Mouse (Mus musculus) heart, embryonic 16.5 days (tissue): Measurements from ENCODE around the gene Vamp8. TPM values are rescaled to one million over a fixed set of nuclear protein-coding genes. Genes with fewer than 3 reads are reported as not detected.

Source experiments
- ATAC-seq: fragments of 200-750 bp; cut with Nextera tagmentation; replicated peaks from 2 replicates; pipeline ENCODE4 v1.8.0; 2017; ENCODE audit warnings: moderate number of reproducible peaks; ENCODE audit not compliant: insufficient read depth, low FRiP score; ENCODE audit errors: extremely low read depth
- H3K27ac ChIP-seq: fragments of 300-500 bp; sonication (generic); 2 replicates; pipeline ENCODE4 v1.5.1; 2014; ENCODE audit warnings: mild to moderate bottlenecking, low read length, control low read depth, moderate library complexity
- H3K27me3 ChIP-seq: fragments of 300-500 bp; sonication (generic); 2 replicates; pipeline ENCODE4 v1.6.1; 2014; ENCODE audit warnings: low read length, mixed read lengths; ENCODE audit not compliant: control insufficient read depth, insufficient read depth
- H3K36me3 ChIP-seq: fragments of 300-500 bp; sonication (generic); 2 replicates; pipeline ENCODE4 v1.6.1; 2014; ENCODE audit not compliant: control insufficient read depth, insufficient read depth
- H3K4me1 ChIP-seq: fragments of 300-500 bp; sonication (generic); 2 replicates; pipeline ENCODE4 v1.6.1; 2014; ENCODE audit warnings: low read length, mixed read lengths; ENCODE audit not compliant: control insufficient read depth, insufficient read depth
- H3K4me2 ChIP-seq: fragments of 300-500 bp; sonication (generic); 2 replicates; pipeline ENCODE4 v1.6.1; 2014; ENCODE audit warnings: low read depth, mild to moderate bottlenecking, control low read depth, low read length
- H3K4me3 ChIP-seq: fragments of 300-500 bp; sonication (generic); 2 replicates; pipeline ENCODE4 v1.5.1; 2014; ENCODE audit warnings: mild to moderate bottlenecking, control low read depth, low read length
- H3K9ac ChIP-seq: fragments of 300-500 bp; sonication (generic); 2 replicates; pipeline ENCODE4 v1.6.1; 2014; ENCODE audit warnings: low read length, control low read depth
- H3K9me3 ChIP-seq: fragments of 300-500 bp; sonication (generic); replicated peaks from 2 replicates; pipeline ENCODE4 v1.6.1; 2016; ENCODE audit warnings: low read length; ENCODE audit not compliant: control insufficient read depth
- WGBS: fragments of 180-500 bp; shearing (Covaris S2); extraction: QIAGEN DNeasy Blood & Tissue Kit; methylation state at CpG from one replicate; pipeline ENCODE4 v1.1.7; 2014; 5-methylcytosine and 5-hydroxymethylcytosine counted together
- polyA plus RNA-seq: library from polyadenylated mRNA; unstranded; fragments of >200 nt; fragmentation: Nextera tagmentation; extraction: Ambion mirVana; gene quantifications from 2 replicates; pipeline ENCODE4 v1.2.1, GENCODE M21; 2015

Gene Vamp8
- polyA plus RNA-seq, result 134 and 139 TPM in 2 replicates

DNA sequence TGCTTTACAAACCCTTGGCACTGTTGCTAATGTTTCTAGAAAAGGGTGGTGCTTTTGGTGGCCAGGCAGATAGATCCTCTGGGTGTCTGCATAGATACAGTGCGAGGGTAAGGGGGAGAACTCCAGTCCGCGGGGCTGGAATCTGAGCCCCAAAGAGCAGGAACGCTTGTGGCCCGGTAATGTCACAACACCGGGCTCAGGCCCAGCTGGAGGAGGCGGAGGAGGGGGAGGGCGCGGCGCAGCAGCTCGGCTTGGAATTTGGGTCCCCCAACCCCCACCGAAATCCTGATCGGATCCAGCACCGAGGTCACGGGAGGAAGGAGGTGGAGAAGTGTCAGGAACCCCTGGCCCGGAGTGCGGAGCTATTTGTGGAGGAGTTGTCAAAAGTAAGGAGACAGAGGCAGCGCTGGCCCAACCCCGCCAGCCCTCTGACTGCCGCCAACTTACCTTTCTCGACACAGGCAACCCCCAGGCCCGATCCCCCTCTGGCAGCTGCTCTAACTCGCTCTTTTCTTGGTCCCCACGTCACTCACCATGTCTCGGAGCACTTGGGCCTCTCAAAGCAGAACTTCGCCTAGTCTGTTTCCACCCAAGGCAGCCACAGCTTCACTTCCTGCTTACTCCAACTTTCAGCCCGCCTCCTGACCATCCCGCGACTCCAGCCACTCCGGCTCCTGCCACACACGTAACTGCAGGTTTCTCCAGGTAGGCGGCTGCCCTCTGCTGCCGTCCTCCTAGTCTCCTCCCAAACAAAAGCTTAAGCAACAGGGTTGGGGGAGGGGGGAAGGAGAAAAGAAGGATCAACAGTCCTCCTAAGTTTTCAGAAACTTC lies at the start of gene Vamp8:
Gene Vamp8, minus strand, starts transcription at position 763 of the 831 bp plus-strand sequence.
- peak within 1 kb of the TSS; percentile 98 for H3K27ac ChIP-seq
- peak within 1 kb of the TSS; percentile 78 for H3K4me2 ChIP-seq
- no peaks in the 10 kb centered on the region for H3K27me3 ChIP-seq
- H3K4me1 ChIP-seq, result peaks cover 20% of the 10 kb centered on the region
- peak within 1 kb of the TSS; percentile 70 for H3K4me3 ChIP-seq
- ATAC-seq, result peak; percentile 75
- no peaks in the 10 kb centered on the region for H3K9me3 ChIP-seq
- peaks cover 14% of the 10 kb centered on the region for H3K36me3 ChIP-seq
- peak within 1 kb of the TSS; percentile 89 for H3K9ac ChIP-seq
- WGBS, result under 1% methylated on average over 33 of the region's 33 CpGs

DNA sequence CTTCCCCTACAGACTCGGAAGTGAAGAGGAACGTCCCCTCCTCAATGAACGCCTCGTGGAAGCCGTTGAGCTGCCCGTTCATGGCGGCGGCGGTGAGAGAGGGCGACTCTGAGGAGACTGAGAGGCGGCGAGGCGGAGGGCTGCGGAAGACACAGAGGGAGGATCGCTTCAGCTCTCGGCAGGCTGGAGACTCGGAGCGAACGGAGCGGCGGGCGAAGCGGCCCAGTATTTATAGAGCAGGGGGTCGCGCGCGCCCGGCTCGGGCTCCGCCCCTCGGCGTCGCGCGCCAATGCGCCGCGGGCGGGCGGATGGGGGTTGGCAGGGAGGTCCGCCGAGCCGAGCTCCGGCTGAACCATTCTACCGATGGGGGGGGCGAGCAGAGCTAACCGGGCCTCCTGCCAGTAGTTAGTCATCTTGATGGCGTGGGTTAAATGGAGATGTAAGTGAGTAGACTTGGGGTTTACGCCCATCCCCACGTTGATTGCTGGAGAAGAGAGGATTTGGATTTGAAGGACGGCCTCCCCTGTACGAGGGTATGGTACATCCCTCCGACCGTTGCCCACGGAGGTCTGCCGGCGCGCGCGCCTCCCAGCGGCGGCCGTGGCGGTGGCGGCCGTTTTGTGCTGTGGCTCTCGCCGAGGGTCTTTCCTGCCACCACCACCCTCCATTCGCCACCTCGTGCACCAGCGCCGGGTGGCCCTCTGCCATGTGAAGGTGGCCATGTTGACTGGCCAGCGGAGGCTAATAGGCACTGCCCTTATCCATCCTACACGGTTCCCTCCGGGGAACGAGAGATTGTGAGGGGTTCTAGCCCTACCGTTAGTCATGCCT lies 49.1 kb upstream of the Vamp8 start, which contains the start of gene Mat2a:
Gene Mat2a, minus strand, starts transcription at position 204 of the 831 bp plus-strand sequence.
- Histone ChIP-seq H3K4me1 (peaks cover 32% of the 10 kb centered on the region), H3K27me3 (no peaks in the 10 kb centered on the region), H3K4me2 (peak within 1 kb of the TSS; percentile 93), H3K36me3 (peaks cover 25% of the 10 kb centered on the region), H3K9ac (peak within 1 kb of the TSS; percentile 100), H3K9me3 (no peaks in the 10 kb centered on the region), H3K4me3 (peak within 1 kb of the TSS; percentile 100), H3K27ac (peak within 1 kb of the TSS; percentile 100)
- ATAC-seq, result peak; percentile 87
- WGBS, result under 1% methylated on average over 77 of the region's 77 CpGs

- Histone ChIP-seq H3K27ac (peak overlapping the region; percentile 100), H3K27me3 (no peaks in the 10 kb centered on the region), H3K4me1 (peaks cover 32% of the 10 kb centered on the region), H3K4me3 (peak overlapping the region; percentile 100), H3K9ac (peak overlapping the region; percentile 100), H3K4me2 (peak overlapping the region; percentile 87), H3K36me3 (peaks cover 29% of the 10 kb centered on the region), H3K9me3 (no peaks in the 10 kb centered on the region)
- ATAC-seq, result peak; percentile 72
- under 1% methylated on average over 56 of the region's 57 CpGs for WGBS
These were observed 48.4 kb upstream of the Vamp8 start for GRCm38 (mm10) chr6:72438862-72439354.

DNA sequence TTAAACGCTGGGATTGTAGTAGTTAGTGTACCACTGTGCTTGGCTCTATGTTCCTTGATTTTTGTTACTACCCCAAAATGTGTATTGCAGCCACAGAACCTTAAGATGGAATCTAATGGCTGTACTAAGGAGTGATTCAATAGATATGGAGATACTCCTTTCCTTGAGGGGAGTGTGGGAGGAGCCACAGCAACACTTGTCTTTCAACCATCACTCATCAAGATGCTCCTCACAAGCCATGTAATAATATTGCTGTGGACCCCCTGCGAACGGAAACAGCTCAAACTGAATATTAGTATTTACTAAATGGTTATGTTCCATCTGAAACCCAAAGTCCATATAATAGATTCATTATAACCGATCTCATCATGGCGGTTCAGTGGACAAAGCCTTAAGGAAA lies 47.7 kb upstream of the Vamp8 start:
- H3K36me3 ChIP-seq, result peaks cover 34% of the 10 kb centered on the region
- H3K4me3 ChIP-seq, result peak overlapping the region; percentile 100
- no peaks in the 10 kb centered on the region for H3K27me3 ChIP-seq
- under 1% methylated on average over 5 of the region's 5 CpGs for WGBS
- peak overlapping the region; percentile 87 for H3K4me2 ChIP-seq
- H3K4me1 ChIP-seq, result peaks cover 32% of the 10 kb centered on the region
- H3K9ac ChIP-seq, result peak overlapping the region; percentile 100
- no peaks in the 10 kb centered on the region for H3K9me3 ChIP-seq
- no peak for ATAC-seq
- H3K27ac ChIP-seq, result peak overlapping the region; percentile 100

- Histone ChIP-seq H3K4me2 (no peak overlapping the region), H3K36me3 (peaks cover 58% of the 10 kb centered on the region), H3K9me3 (no peaks in the 10 kb centered on the region), H3K9ac (no peak overlapping the region), H3K4me1 (peaks cover 12% of the 10 kb centered on the region), H3K4me3 (no peak overlapping the region), H3K27me3 (no peaks in the 10 kb centered on the region), H3K27ac (no peak overlapping the region)
- 82% methylated on average over 2 of the region's 2 CpGs for WGBS
- no peak for ATAC-seq
These were observed 41.6 kb upstream of the Vamp8 start for GRCm38 (mm10) chr6:72432153-72432552.

- 42% methylated on average over 5 of the region's 5 CpGs for WGBS
- no peak for ATAC-seq
- Histone ChIP-seq H3K36me3 (peaks cover 52% of the 10 kb centered on the region), H3K4me2 (no peak overlapping the region), H3K27ac (no peak overlapping the region), H3K4me3 (no peak overlapping the region), H3K27me3 (no peaks in the 10 kb centered on the region), H3K9ac (no peak overlapping the region), H3K9me3 (no peaks in the 10 kb centered on the region), H3K4me1 (peaks cover 5% of the 10 kb centered on the region; the same call in 1 of the 2 replicates)
These were observed 40.8 kb upstream of the Vamp8 start for GRCm38 (mm10) chr6:72430989-72431921.

DNA sequence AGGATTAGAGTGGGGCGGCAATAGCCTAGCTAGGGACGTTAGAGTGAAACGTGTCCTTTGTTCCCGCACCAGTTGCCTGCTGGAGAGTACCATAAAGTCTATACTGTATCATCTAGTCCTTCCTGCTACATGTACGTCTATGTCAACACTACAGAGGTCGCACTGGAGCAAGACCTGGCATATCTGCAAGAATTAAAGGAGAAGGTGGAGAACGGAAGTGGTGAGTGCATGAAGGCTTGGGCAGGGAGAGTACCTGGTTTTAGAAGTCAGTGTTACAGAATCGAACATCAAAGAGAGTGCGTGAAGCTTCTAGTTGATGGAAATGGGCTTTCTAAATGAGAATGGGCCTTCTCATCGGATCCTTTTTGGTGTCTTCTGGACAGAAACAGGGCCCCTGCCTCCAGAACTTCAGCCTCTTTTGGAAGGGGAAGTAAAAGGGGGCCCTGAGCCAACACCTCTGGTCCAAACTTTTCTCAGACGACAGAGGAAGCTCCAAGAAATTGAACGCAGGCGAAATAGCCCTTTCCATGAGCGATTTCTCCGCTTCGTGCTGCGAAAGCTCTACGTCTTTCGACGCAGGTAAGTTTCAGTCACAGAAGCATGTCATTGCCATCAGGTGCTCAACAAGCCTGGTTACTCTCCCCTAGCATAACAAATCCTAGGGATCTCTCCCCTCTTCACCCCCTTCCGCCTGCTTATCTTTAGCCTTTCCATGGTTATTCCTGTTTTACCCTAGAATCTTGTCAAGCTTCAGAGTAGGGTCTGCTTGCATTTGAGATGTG lies 38.7 kb upstream of the Vamp8 start:
- no peak overlapping the region for H3K4me3 ChIP-seq
- 80% methylated on average over 21 of the region's 21 CpGs for WGBS
- peaks cover 55% of the 10 kb centered on the region for H3K36me3 ChIP-seq
- no peaks in the 10 kb centered on the region for H3K27me3 ChIP-seq
- no peak overlapping the region for H3K4me2 ChIP-seq
- peaks cover 5% of the 10 kb centered on the region; the same call in 1 of the 2 replicates for H3K9me3 ChIP-seq
- no peak for ATAC-seq
- no peak overlapping the region for H3K9ac ChIP-seq
- no peak overlapping the region for H3K27ac ChIP-seq
- H3K4me1 ChIP-seq, result no peaks in the 10 kb centered on the region
